Mouse (Mus musculus) stomach, embryonic 15.5 days (tissue): ENCODE data around the gene Gclm. TPM values are rescaled to one million over a fixed set of nuclear protein-coding genes. Genes with fewer than 3 reads are reported as not detected.
A peak's percentile ranks its signal among the peaks of the same experiment; 100 is the strongest.
"Not testable (repeated sequence)": the region's sequence is repeated elsewhere in the genome, so short reads cannot be mapped to it uniquely, and the experiment has no call there.

ENCODE experiments used
- ATAC-seq: fragments of 200-750 bp; cut with Nextera tagmentation; 2 replicates; pipeline ENCODE4 v1.8.0; 2017; ENCODE audit warnings: low read depth, moderate number of reproducible peaks, moderate TSS enrichment; ENCODE audit not compliant: insufficient read depth, low FRiP score
- H3K27ac ChIP-seq: fragments of 300-500 bp; sonication (generic); 2 replicates; pipeline ENCODE4 v1.5.1; 2015; ENCODE audit warnings: mild to moderate bottlenecking, inconsistent platforms
- H3K27me3 ChIP-seq: fragments of 300-500 bp; sonication (generic); replicated peaks from 2 replicates; pipeline ENCODE4 v1.6.1; 2015; ENCODE audit warnings: inconsistent platforms
- H3K36me3 ChIP-seq: fragments of 300-500 bp; sonication (generic); 2 replicates; pipeline ENCODE4 v1.6.1; 2015; ENCODE audit warnings: inconsistent platforms
- H3K4me1 ChIP-seq: fragments of 300-500 bp; sonication (generic); 2 replicates; pipeline ENCODE4 v1.6.1; 2015; ENCODE audit warnings: inconsistent platforms
- H3K4me2 ChIP-seq: fragments of 300-500 bp; sonication (generic); 2 replicates; pipeline ENCODE4 v1.6.1; 2015; ENCODE audit warnings: mild to moderate bottlenecking, inconsistent platforms
- H3K4me3 ChIP-seq: fragments of 300-500 bp; sonication (generic); replicated peaks from 2 replicates; pipeline ENCODE4 v1.5.1; 2015; ENCODE audit warnings: inconsistent platforms
- H3K9ac ChIP-seq: fragments of 300-500 bp; sonication (generic); 2 replicates; pipeline ENCODE4 v1.6.1; 2015; ENCODE audit warnings: inconsistent platforms
- H3K9me3 ChIP-seq: fragments of 300-500 bp; sonication (generic); 2 replicates; pipeline ENCODE4 v1.6.1; 2016; ENCODE audit warnings: inconsistent platforms
- WGBS: fragments of 180-500 bp; shearing (Covaris S2); methylation state at CpG from one replicate; pipeline ENCODE4 v1.1.7; 2015; 5-methylcytosine and 5-hydroxymethylcytosine counted together
- polyA plus RNA-seq: library from polyadenylated mRNA; unstranded; fragments of >200 nt; fragmentation: Nextera tagmentation; extraction: Ambion mirVana; gene quantifications from 2 replicates; pipeline ENCODE4 v1.2.1, GENCODE M21; 2015

The Gclm gene
- polyA plus RNA-seq, 1 experiment from 2014 or later, result 119 TPM

- ATAC-seq, result no peak
- WGBS, result 77% methylated on average over 6 of the region's 6 CpGs
- no peak overlapping the region for H3K9ac ChIP-seq
- H3K4me3 ChIP-seq, result no peak overlapping the region
- no peaks in the 10 kb centered on the region for H3K27me3 ChIP-seq
- 0 out of 2 replicates have a peak, but pooled peaks cover under 1% of the 10 kb centered on the region for H3K4me1 ChIP-seq
- H3K27ac ChIP-seq, result no peak overlapping the region
- H3K4me2 ChIP-seq, result no peak overlapping the region
- H3K36me3 ChIP-seq, result no peaks in the 10 kb centered on the region
- H3K9me3 ChIP-seq, result no peaks in the 10 kb centered on the region
Observed at GRCm38 (mm10) chr3:122207766-122208165, 37.6 kb upstream of the Gclm start.

- H3K4me3 ChIP-seq, result no peak overlapping the region
- no peaks in the 10 kb centered on the region for H3K4me1 ChIP-seq
- no peaks in the 10 kb centered on the region for H3K9me3 ChIP-seq
- no peaks in the 10 kb centered on the region for H3K36me3 ChIP-seq
- 0 out of 2 replicates have a peak overlapping the region, but pooled peaks have one; percentile 12 for H3K4me2 ChIP-seq
- H3K9ac ChIP-seq, result no peak overlapping the region
- 71% methylated on average over 15 of the region's 15 CpGs for WGBS
- H3K27me3 ChIP-seq, result no peaks in the 10 kb centered on the region
- H3K27ac ChIP-seq, result no peak overlapping the region
- ATAC-seq, result no peak
Observed at GRCm38 (mm10) chr3:122208296-122209225, 36.8 kb upstream of the Gclm start.

- ATAC-seq, result no peak
- H3K4me2 ChIP-seq, result no peak overlapping the region
Observed at GRCm38 (mm10) chr3:122209511-122209910, 35.8 kb upstream of the Gclm start.

GRCm38 (mm10) chr3:122210434-122210833 lies 34.9 kb upstream of the Gclm start:
- no peak overlapping the region for H3K27ac ChIP-seq
- H3K4me2 ChIP-seq, result no peak overlapping the region
- H3K9ac ChIP-seq, result no peak overlapping the region
- H3K9me3 ChIP-seq, result no peaks in the 10 kb centered on the region
- H3K27me3 ChIP-seq, result no peaks in the 10 kb centered on the region
- 43% methylated on average over 5 of the region's 5 CpGs for WGBS
- no peaks in the 10 kb centered on the region for H3K36me3 ChIP-seq
- no peaks in the 10 kb centered on the region for H3K4me1 ChIP-seq
- no peak overlapping the region for H3K4me3 ChIP-seq
- no peak for ATAC-seq

More at GRCm38 (mm10) chr3:122209511-122209910, 35.8 kb upstream of the Gclm start:
- Histone ChIP-seq H3K9ac (no peak overlapping the region), H3K27me3 (no peaks in the 10 kb centered on the region), H3K4me3 (no peak overlapping the region), H3K36me3 (no peaks in the 10 kb centered on the region), H3K4me1 (no peaks in the 10 kb centered on the region), H3K27ac (0 out of 2 replicates have a peak overlapping the region, but pooled peaks have one; percentile 6), H3K9me3 (no peaks in the 10 kb centered on the region)
- WGBS, result 83% methylated on average over 11 of the region's 11 CpGs

GRCm38 (mm10) chr3:122210846-122211245 lies 34.5 kb upstream of the Gclm start:
- no peaks in the 10 kb centered on the region for H3K9me3 ChIP-seq
- no peak overlapping the region for H3K4me3 ChIP-seq
- H3K4me2 ChIP-seq, result no peak overlapping the region
- 56% methylated on average over 7 of the region's 7 CpGs for WGBS
- H3K27ac ChIP-seq, result no peak overlapping the region
- no peaks in the 10 kb centered on the region for H3K36me3 ChIP-seq
- H3K4me1 ChIP-seq, result no peaks in the 10 kb centered on the region
- H3K9ac ChIP-seq, result no peak overlapping the region
- no peaks in the 10 kb centered on the region for H3K27me3 ChIP-seq
- no peak for ATAC-seq

GRCm38 (mm10) chr3:122211446-122212125 lies 33.8 kb upstream of the Gclm start:
- H3K27ac ChIP-seq, result no peak overlapping the region
- H3K4me1 ChIP-seq, result no peaks in the 10 kb centered on the region
- H3K9ac ChIP-seq, result no peak overlapping the region
- H3K4me2 ChIP-seq, result no peak overlapping the region
- ATAC-seq, result no peak
- no peaks in the 10 kb centered on the region for H3K36me3 ChIP-seq
- no peaks in the 10 kb centered on the region for H3K27me3 ChIP-seq
- H3K4me3 ChIP-seq, result no peak overlapping the region
- 62% methylated on average over 13 of the region's 13 CpGs for WGBS
- H3K9me3 ChIP-seq, result no peaks in the 10 kb centered on the region

GRCm38 (mm10) chr3:122221240-122222036 lies 23.9 kb upstream of the Gclm start:
- Histone ChIP-seq H3K27ac (no peak overlapping the region), H3K9me3 (no peaks in the 10 kb centered on the region), H3K4me1 (no peaks in the 10 kb centered on the region), H3K9ac (no peak overlapping the region), H3K36me3 (no peaks in the 10 kb centered on the region), H3K27me3 (no peaks in the 10 kb centered on the region), H3K4me2 (no peak overlapping the region), H3K4me3 (no peak overlapping the region)
- WGBS, result 81% methylated on average over 3 of the region's 3 CpGs
- ATAC-seq, result no peak

GRCm38 (mm10) chr3:122226972-122227371 lies 18.4 kb upstream of the Gclm start:
- H3K4me2 ChIP-seq, H3K4me1 ChIP-seq, H3K4me3 ChIP-seq, ATAC-seq, H3K36me3 ChIP-seq, H3K9me3 ChIP-seq, H3K9ac ChIP-seq, H3K27ac ChIP-seq, H3K27me3 ChIP-seq: not testable (repeated sequence)
- WGBS, result 65% methylated on average over 6 of the region's 6 CpGs

GRCm38 (mm10) chr3:122235772-122236171 lies 9.6 kb upstream of the Gclm start:
- no peaks in the 10 kb centered on the region for H3K9me3 ChIP-seq
- ATAC-seq, result no peak
- no peaks in the 10 kb centered on the region for H3K36me3 ChIP-seq

GRCm38 (mm10) chr3:122242876-122243275 lies 2.5 kb upstream of the Gclm start:
- 55% methylated on average over 6 of the region's 6 CpGs for WGBS
- peaks cover 17% of the 10 kb centered on the region; the same call in 1 of the 2 replicates for H3K4me1 ChIP-seq
- no peak overlapping the region for H3K9ac ChIP-seq
- no peak overlapping the region for H3K4me2 ChIP-seq
- no peaks in the 10 kb centered on the region for H3K27me3 ChIP-seq
- no peaks in the 10 kb centered on the region for H3K9me3 ChIP-seq
- no peaks in the 10 kb centered on the region for H3K36me3 ChIP-seq
- H3K4me3 ChIP-seq, result no peak overlapping the region
- ATAC-seq, result no peak
- H3K27ac ChIP-seq, result no peak overlapping the region

More at GRCm38 (mm10) chr3:122235772-122236171, 9.6 kb upstream of the Gclm start:
- no peaks in the 10 kb centered on the region for H3K4me1 ChIP-seq
- H3K4me3 ChIP-seq, result no peak overlapping the region
- no peak overlapping the region for H3K27ac ChIP-seq
- no peaks in the 10 kb centered on the region for H3K27me3 ChIP-seq
- 33% methylated on average over 1 of the region's 1 CpGs for WGBS
- H3K9ac ChIP-seq, result no peak overlapping the region
- no peak overlapping the region for H3K4me2 ChIP-seq

- no peak for ATAC-seq
- no peaks in the 10 kb centered on the region for H3K27me3 ChIP-seq
- H3K9me3 ChIP-seq, result no peaks in the 10 kb centered on the region
- no peak overlapping the region for H3K4me2 ChIP-seq
- H3K9ac ChIP-seq, result no peak overlapping the region
- H3K36me3 ChIP-seq, result no peaks in the 10 kb centered on the region
- no peak overlapping the region for H3K27ac ChIP-seq
- peaks cover 17% of the 10 kb centered on the region; the same call in 1 of the 2 replicates for H3K4me1 ChIP-seq
- H3K4me3 ChIP-seq, result no peak overlapping the region
- WGBS, result 46% methylated on average over 14 of the region's 14 CpGs
Observed at GRCm38 (mm10) chr3:122243416-122244167, 1.8 kb upstream of the Gclm start.
